Mouse (Mus musculus): ENCODE data around the gene Ttc33.

DNA sequence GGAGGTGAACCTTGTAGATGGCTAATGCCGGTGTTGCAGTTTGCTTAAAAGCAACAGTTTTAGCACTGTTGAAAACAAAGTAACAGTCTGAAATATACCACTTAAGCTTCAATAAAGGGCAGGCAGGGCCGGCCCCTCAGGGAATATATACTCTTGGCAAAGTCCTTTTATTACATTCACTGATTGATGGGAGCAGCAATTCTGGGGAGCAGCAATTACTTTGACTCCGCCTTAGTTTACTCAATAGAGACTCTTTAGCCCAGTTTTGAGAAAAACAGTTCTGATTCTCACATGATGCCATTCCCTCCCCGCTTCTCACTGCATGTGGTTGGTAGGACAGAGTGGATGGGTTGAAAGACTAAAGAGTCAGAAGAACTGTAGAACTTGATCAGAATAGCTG, 36.1 kb upstream of the Ttc33 start:
- TF ChIP-seq ZC3H11A (IDR thresholded peaks at IDR 0.05; ENCODE audit: borderline replicate concordance, low read depth, low read length) (no peak), HCFC1 (IDR thresholded peaks at IDR 0.05; ENCODE audit: borderline replicate concordance, insufficient read depth, low read length) (no peak), ZNF384 (IDR thresholded peaks at IDR 0.05; ENCODE audit: low read depth, low read length) (no peak)

Data from ES-E14 (cell line).